Mouse (Mus musculus) megakaryocyte, embryonic 14.5 days (primary cell): ENCODE results near the gene Tomm6.

Source experiments
- FLI1 ChIP-seq: IDR thresholded peaks from 2 replicates; pipeline ENCODE4 v1.6.1; 2012; ENCODE audit warnings: low read length, inconsistent platforms, mixed read lengths
- GATA1 ChIP-seq: IDR thresholded peaks from 3 replicates; pipeline ENCODE4 v1.6.1; 2012; ENCODE audit warnings: mixed read lengths, low read length, inconsistent platforms, borderline replicate concordance

DNA sequence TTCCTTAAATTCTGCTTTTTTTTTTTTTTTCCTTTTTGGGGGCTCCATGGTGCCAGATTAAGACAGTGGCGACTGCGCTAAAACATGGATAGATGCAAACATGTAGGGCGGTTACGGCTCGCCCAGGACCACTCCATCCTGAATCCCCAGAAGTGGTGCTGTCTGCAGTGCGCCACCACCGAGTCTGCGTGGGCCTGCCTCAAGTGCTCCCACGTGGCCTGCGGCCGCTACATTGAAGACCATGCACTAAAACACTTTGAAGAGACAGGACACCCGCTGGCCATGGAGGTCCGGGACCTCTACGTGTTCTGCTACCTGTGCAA, 16.2 kb downstream of the Tomm6 start:
- TF ChIP-seq FLI1 (no peak), GATA1 (no peak)
